Comparison of ENCODE assay signal across 30 mouse cellular contexts in genomic region chr6:125268799-125269198, GRCm38 (mm10). TPM values are rescaled to one million over a fixed set of nuclear protein-coding genes. Genes with fewer than 3 reads are reported as not detected.
DNase-seq lines count a peak whose midpoint lies in the region; ATAC-seq lines count a peak whose summit lies in the region.
"Had no signal": no experiment of that assay in that cellular context is flagged by ENCODE, and none has a peak within 500 bp of the region (broad histone marks: within the 10 kb centered on the region; RNA-seq: fewer than 3 reads in every experiment).

No protein-coding gene starts in this region.

- 40% methylated on average over 6 of the region's 6 CpGs for WGBS in midbrain, embryonic 11.5 days
- WGBS in midbrain, embryonic 16.5 days: 48% methylated on average over 6 of the region's 6 CpGs
- WGBS in limb, embryonic 10.5 days: 49% methylated on average over 6 of the region's 6 CpGs

- no peak overlapping the region for H3K4me2 ChIP-seq in midbrain, embryonic 11.5 days
- H3K4me2 ChIP-seq in midbrain, embryonic 16.5 days (ENCODE audit: low read length): no peak overlapping the region
- H3K4me2 ChIP-seq: forebrain, embryonic 13.5 days; heart, embryonic 13.5 days; hindbrain, embryonic 14.5 days had no signal

- no peak overlapping the region for H3K4me3 ChIP-seq in midbrain, embryonic 11.5 days (ENCODE audit: low read depth, low read length)
- H3K4me3 ChIP-seq in midbrain, embryonic 16.5 days (ENCODE audit: low read depth, low read length): no peak overlapping the region
- no peak overlapping the region for H3K4me3 ChIP-seq in limb, embryonic 10.5 days
- H3K4me3 ChIP-seq: forebrain, embryonic 10.5 days; forebrain, embryonic 13.5 days; heart, adult 2 months; heart, embryonic 10.5 days; heart, embryonic 13.5 days had no signal

- no peaks in the 10 kb centered on the region for H3K27me3 ChIP-seq in midbrain, embryonic 11.5 days (ENCODE audit: control insufficient read depth, insufficient read depth, low read length)
- H3K27me3 ChIP-seq in midbrain, embryonic 16.5 days (ENCODE audit: control insufficient read depth, insufficient read depth, low read depth, low read length): no peaks in the 10 kb centered on the region; the same call in 1 of the 2 replicates
- H3K27me3 ChIP-seq in limb, embryonic 10.5 days (ENCODE audit: low read depth, poor library complexity, severe bottlenecking): peaks cover 18% of the 10 kb centered on the region
- H3K27me3 ChIP-seq: forebrain, embryonic 13.5 days had no signal

- no peaks in the 10 kb centered on the region for H3K4me1 ChIP-seq in midbrain, embryonic 11.5 days (ENCODE audit: control insufficient read depth, insufficient read depth, low read length)
- peaks cover 4% of the 10 kb centered on the region; the same call in 1 of the 2 replicates for H3K4me1 ChIP-seq in midbrain, embryonic 16.5 days (ENCODE audit: control insufficient read depth, insufficient read depth, low read length)
- peaks cover 4% of the 10 kb centered on the region; the same call in 1 of the 2 replicates for H3K4me1 ChIP-seq in limb, embryonic 10.5 days

- no peak overlapping the region for H3K9ac ChIP-seq in midbrain, embryonic 11.5 days (ENCODE audit: low read length)
- no peak overlapping the region for H3K9ac ChIP-seq in midbrain, embryonic 16.5 days (ENCODE audit: low read depth, low read length)
- H3K9ac ChIP-seq: forebrain, embryonic 13.5 days; heart, embryonic 13.5 days; hindbrain, embryonic 14.5 days had no signal

- no peak overlapping the region for H3K27ac ChIP-seq in midbrain, embryonic 11.5 days (ENCODE audit: low read depth, low read length)
- no peak overlapping the region for H3K27ac ChIP-seq in midbrain, embryonic 16.5 days (ENCODE audit: low read length)
- no peak overlapping the region for H3K27ac ChIP-seq in limb, embryonic 10.5 days
- H3K27ac ChIP-seq: forebrain, embryonic 10.5 days; forebrain, embryonic 13.5 days; heart, adult 2 months; heart, embryonic 10.5 days; heart, embryonic 13.5 days; hindbrain, embryonic 14.5 days; hindbrain, postnatal 0 days had no signal

- ATAC-seq in midbrain, embryonic 11.5 days (ENCODE audit: low FRiP score): no peak
- ATAC-seq in midbrain, embryonic 16.5 days: no peak
- ATAC-seq: forebrain, embryonic 13.5 days; forebrain, embryonic 16.5 days; hindbrain, postnatal 0 days had no signal

- H3K9me3 ChIP-seq in midbrain, embryonic 11.5 days (ENCODE audit: control insufficient read depth, low read length): no peaks in the 10 kb centered on the region
- no peaks in the 10 kb centered on the region for H3K9me3 ChIP-seq in midbrain, embryonic 16.5 days (replicated peaks; ENCODE audit: control insufficient read depth, low read length, poor library complexity, severe bottlenecking)
- H3K9me3 ChIP-seq in limb, embryonic 10.5 days (replicated peaks): no peaks in the 10 kb centered on the region
- H3K9me3 ChIP-seq: forebrain, embryonic 10.5 days; forebrain, embryonic 13.5 days; G1E; heart, embryonic 10.5 days; heart, embryonic 13.5 days had no signal

- DNase-seq in embryo, embryonic 10.5 days (ENCODE audit: low spot score): peak; percentile 17
- DNase-seq in embryo, embryonic 10 days (ENCODE audit: low spot score): no peak
- DNase-seq in kidney, adult 9 months: peak; percentile 31
- no peak for DNase-seq in kidney, postnatal 4 days
- peak; percentile 54 for DNase-seq in midbrain, embryonic 11.5 days (ENCODE audit: low spot score, missing footprints)
- DNase-seq in yolk sac, embryonic 10.5 days (ENCODE audit: low spot score): peak; percentile 60
- no peak for DNase-seq in limb, embryonic 10.5 days (ENCODE audit: low spot score)
- DNase-seq: adrenal gland, postnatal 10 days; adrenal gland, postnatal 36 days; cerebellum, adult 11 months; cerebellum, adult 2 months; cerebellum, adult 9-11 months; cerebellum, postnatal 25 days; gastrocnemius, postnatal 10 days; gastrocnemius, postnatal 36 days; heart, adult 2 months; heart, postnatal 14 days; heart, postnatal 4 days had no signal

- H3K36me3 ChIP-seq in midbrain, embryonic 11.5 days (ENCODE audit: control insufficient read depth, insufficient read depth, low read length): no peaks in the 10 kb centered on the region
- no peaks in the 10 kb centered on the region for H3K36me3 ChIP-seq in midbrain, embryonic 16.5 days (ENCODE audit: control insufficient read depth, insufficient read depth, low read length)
- H3K36me3 ChIP-seq in limb, embryonic 10.5 days: no peaks in the 10 kb centered on the region
- H3K36me3 ChIP-seq: forebrain, embryonic 10.5 days; G1E; heart, embryonic 10.5 days; heart, embryonic 13.5 days had no signal

RNA-seq across cellular contexts. Expression of gene Tuba3a, which starts 17.0 kb away (rescaled TPM):
- 0.08 TPM in 1 of 2 replicates, not detected in the other for polyA plus RNA-seq in midbrain, embryonic 11.5 days (2014; fragmentation: Nextera tagmentation; extraction: Ambion mirVana)
- polyA plus RNA-seq in midbrain, embryonic 16.5 days (2015; fragmentation: Nextera tagmentation; extraction: Ambion mirVana): not detected in 2 replicates
- polyA plus RNA-seq in limb, embryonic 10.5 days (2016; fragmentation: Nextera tagmentation; extraction: Ambion mirVana): 0.10 and 0.21 TPM in 2 replicates
- polyA plus RNA-seq: cerebellum, adult 2 months; embryonic facial prominence, embryonic 11.5 days; forebrain, embryonic 13.5 days; forebrain, embryonic 16.5 days; G1E; heart, embryonic 16.5 days; hindbrain, embryonic 11.5 days; hindbrain, embryonic 14.5 days; hindbrain, postnatal 0 days had no signal

RNA-seq across cellular contexts. Expression of gene Cd27, which starts 32.0 kb away (rescaled TPM):
- 0.62 and 0.93 TPM in 2 replicates for polyA plus RNA-seq in midbrain, embryonic 11.5 days (2014; fragmentation: Nextera tagmentation; extraction: Ambion mirVana)
- polyA plus RNA-seq in midbrain, embryonic 16.5 days (2015; fragmentation: Nextera tagmentation; extraction: Ambion mirVana): 1.1 and 2.0 TPM in 2 replicates
- polyA plus RNA-seq in limb, embryonic 10.5 days (2016; fragmentation: Nextera tagmentation; extraction: Ambion mirVana): 0.84 and 1.6 TPM in 2 replicates
- polyA plus RNA-seq: cerebellum, adult 2 months; G1E had no signal

RNA-seq across cellular contexts. Expression of gene Tapbpl, which starts 37.1 kb away (rescaled TPM):
- 1.2 and 1.6 TPM in 2 replicates for polyA plus RNA-seq in midbrain, embryonic 11.5 days (2014; fragmentation: Nextera tagmentation; extraction: Ambion mirVana)
- polyA plus RNA-seq in midbrain, embryonic 16.5 days (2015; fragmentation: Nextera tagmentation; extraction: Ambion mirVana): 7.4 and 8.3 TPM in 2 replicates
- 1.0 and 1.8 TPM in 2 replicates for polyA plus RNA-seq in limb, embryonic 10.5 days (2016; fragmentation: Nextera tagmentation; extraction: Ambion mirVana)

RNA-seq across cellular contexts. Expression of gene Ltbr, which starts 44.9 kb away (rescaled TPM):
- polyA plus RNA-seq in midbrain, embryonic 11.5 days (2014; fragmentation: Nextera tagmentation; extraction: Ambion mirVana): 18.0 and 19.7 TPM in 2 replicates
- 12.8 and 16.0 TPM in 2 replicates for polyA plus RNA-seq in midbrain, embryonic 16.5 days (2015; fragmentation: Nextera tagmentation; extraction: Ambion mirVana)
- polyA plus RNA-seq in limb, embryonic 10.5 days (2016; fragmentation: Nextera tagmentation; extraction: Ambion mirVana): 34.3 and 41.5 TPM in 2 replicates
- polyA plus RNA-seq: G1E had no signal

RNA-seq across cellular contexts. Expression of gene Scnn1a, which starts 51.7 kb away (rescaled TPM):
- polyA plus RNA-seq in midbrain, embryonic 11.5 days (2014; fragmentation: Nextera tagmentation; extraction: Ambion mirVana): 0.33 and 0.77 TPM in 2 replicates
- polyA plus RNA-seq in midbrain, embryonic 16.5 days (2015; fragmentation: Nextera tagmentation; extraction: Ambion mirVana): 0.67 and 1.1 TPM in 2 replicates
- 1.0 and 1.6 TPM in 2 replicates for polyA plus RNA-seq in limb, embryonic 10.5 days (2016; fragmentation: Nextera tagmentation; extraction: Ambion mirVana)
- polyA plus RNA-seq: G1E had no signal

Comparison
In these comparisons a context has a peak if more than half of its experiments do, and no peak if none do; other contexts are left out.
1. DNase-seq: peak in embryo, embryonic 10.5 days (single experiment), kidney, adult 9 months (single experiment), midbrain, embryonic 11.5 days (single experiment) and yolk sac, embryonic 10.5 days (single experiment); none in embryo, embryonic 10 days (single experiment), kidney, postnatal 4 days (0 of 2) and limb, embryonic 10.5 days (single experiment).